ENCODE assay signal across 19 mouse cellular contexts in genomic region chr13:45636435-45636834, GRCm38 (mm10).
DNase-seq lines count a peak whose midpoint lies in the region; ATAC-seq and TF ChIP-seq lines count a peak whose summit lies in the region.
"Had no signal": no experiment of that assay in that cellular context is flagged by ENCODE, and none has a peak within 500 bp of the region (broad histone marks: within the 10 kb centered on the region; RNA-seq: fewer than 3 reads in every experiment).

No protein-coding gene starts in this region.

- H3K4me1 ChIP-seq in heart, embryonic 12.5 days (replicated peaks), result peaks cover 28% of the 10 kb centered on the region
- H3K4me1 ChIP-seq in MEL (ENCODE audit: control insufficient read depth in 1 of 2, insufficient read depth in 2 of 2, low read length in 2 of 2), result peaks cover 8 to 28% of the 10 kb centered on the region in 2 experiments
- peaks cover 6% of the 10 kb centered on the region for H3K4me1 ChIP-seq in liver, embryonic 13.5 days (replicated peaks)
- H3K4me1 ChIP-seq in embryonic facial prominence, embryonic 10.5 days, result no peaks in the 10 kb centered on the region
- H3K4me1 ChIP-seq: forebrain, embryonic 10.5 days; hindbrain, embryonic 10.5 days; lung, embryonic 15.5 days; neural tube, embryonic 15.5 days had no signal

- no peak overlapping the region for H3K4me2 ChIP-seq in heart, embryonic 12.5 days
- H3K4me2 ChIP-seq in liver, embryonic 13.5 days, result no peak overlapping the region
- H3K4me2 ChIP-seq: embryonic facial prominence, embryonic 15.5 days; lung, embryonic 15.5 days; neural tube, embryonic 15.5 days had no signal

- peak; percentile 78 to 87 for TF ChIP-seq EP300 in MEL (IDR thresholded peaks at IDR 0.05; ENCODE audit: low read depth in 1 of 2, low read length in 2 of 2)

- no peaks in the 10 kb centered on the region for H3K9me3 ChIP-seq in heart, embryonic 12.5 days (replicated peaks)
- no peaks in the 10 kb centered on the region for H3K9me3 ChIP-seq in MEL (replicated peaks; ENCODE audit: insufficient read depth, low read length)
- no peaks in the 10 kb centered on the region for H3K9me3 ChIP-seq in liver, embryonic 13.5 days (replicated peaks)
- H3K9me3 ChIP-seq in embryonic facial prominence, embryonic 10.5 days, result no peaks in the 10 kb centered on the region
- H3K9me3 ChIP-seq: embryonic facial prominence, embryonic 15.5 days; forebrain, embryonic 10.5 days; hindbrain, embryonic 10.5 days; lung, embryonic 15.5 days; neural tube, embryonic 15.5 days had no signal

- H3K27ac ChIP-seq in heart, embryonic 12.5 days (ENCODE audit: poor library complexity, severe bottlenecking), result peak overlapping the region; percentile 51; the same call in 1 of the 2 replicates
- peak overlapping the region; percentile 63 for H3K27ac ChIP-seq in MEL (ENCODE audit: control insufficient read depth, low read depth, low read length)
- no peak overlapping the region for H3K27ac ChIP-seq in liver, embryonic 13.5 days
- H3K27ac ChIP-seq in embryonic facial prominence, embryonic 10.5 days (replicated peaks), result no peak overlapping the region
- H3K27ac ChIP-seq: embryonic facial prominence, embryonic 15.5 days; forebrain, embryonic 10.5 days; hindbrain, embryonic 10.5 days; lung, embryonic 15.5 days; macrophage; neural tube, embryonic 15.5 days had no signal

- no peak for TF ChIP-seq POLR2A in MEL (IDR thresholded peaks at IDR 0.05; ENCODE audit: control insufficient read depth in 1 of 2, insufficient read depth in 1 of 2, low read depth in 1 of 2, low read length in 2 of 2, poor library complexity in 1 of 2)

- no peak for TF ChIP-seq RAD21 in MEL (IDR thresholded peaks at IDR 0.05; ENCODE audit: low read depth, low read length)

- TF ChIP-seq CTCF in MEL (IDR thresholded peaks at IDR 0.05 in 2 of 3, conservative IDR thresholded peaks at IDR 0.05 in 1 of 3; ENCODE audit: control insufficient read depth in 1 of 3, insufficient read depth in 1 of 3, low read depth in 2 of 3, low read length in 3 of 3, poor library complexity in 1 of 3, severe bottlenecking in 1 of 3), result no peak

- peak; percentile 36 to 43 for DNase-seq in cerebellum, postnatal 14 days
- no peak for DNase-seq in cerebellum, postnatal 4 days (ENCODE audit: low spot score in 2 of 2)
- DNase-seq in heart, postnatal 25 days (ENCODE audit: low spot score), result no peak
- peak; percentile 79 for DNase-seq in MEL (ENCODE audit: low read depth, low spot score)
- DNase-seq in liver, embryonic 13.5 days, result no peak
- no peak for DNase-seq in embryonic facial prominence, embryonic 10.5 days (ENCODE audit: low spot score)
- DNase-seq: adrenal gland, postnatal 14 days; kidney, adult 18-20 months; kidney, postnatal 14 days; midbrain, embryonic 14.5 days; thymus, postnatal 36 days had no signal

- H3K79me2 ChIP-seq in MEL (ENCODE audit: control insufficient read depth, insufficient read depth, low read length, poor library complexity), result no peaks in the 10 kb centered on the region

- no peak overlapping the region for H3K4me3 ChIP-seq in heart, embryonic 12.5 days
- H3K4me3 ChIP-seq in MEL (ENCODE audit: control insufficient read depth in 1 of 2, insufficient read depth in 1 of 2, low read depth in 2 of 2, low read length in 2 of 2), result no peak overlapping the region
- no peak overlapping the region for H3K4me3 ChIP-seq in liver, embryonic 13.5 days (replicated peaks)
- H3K4me3 ChIP-seq in embryonic facial prominence, embryonic 10.5 days, result no peak overlapping the region
- H3K4me3 ChIP-seq: embryonic facial prominence, embryonic 15.5 days; forebrain, embryonic 10.5 days; hindbrain, embryonic 10.5 days; lung, embryonic 15.5 days; myocyte; neural tube, embryonic 15.5 days had no signal

- WGBS in heart, embryonic 12.5 days, result 45% methylated on average over 3 of the region's 3 CpGs
- WGBS in liver, embryonic 13.5 days (ENCODE audit: insufficient replicate concordance), result 20% methylated on average over 3 of the region's 3 CpGs
- WGBS in embryonic facial prominence, embryonic 10.5 days, result 85% methylated on average over 3 of the region's 3 CpGs

- no peak for ATAC-seq in heart, embryonic 12.5 days (ENCODE audit: insufficient number of reproducible peaks, low FRiP score)
- peak; percentile 55 for ATAC-seq in liver, embryonic 13.5 days (ENCODE audit: low read depth)

- intact Hi-C loops in heart, postnatal 25 days (cut with DNase I), result loop anchor here (10.0 kb wide), 1 partner anchor 528 kb away; no protein-coding TSS in a partner anchor

- H3K36me3 ChIP-seq in heart, embryonic 12.5 days, result no peaks in the 10 kb centered on the region
- H3K36me3 ChIP-seq in MEL (ENCODE audit: control insufficient read depth in 1 of 2, insufficient read depth in 2 of 2, low read length in 2 of 2), result peaks cover 0 to 29% of the 10 kb centered on the region in 2 experiments; a peak in 2 of 4 replicates
- H3K36me3 ChIP-seq in liver, embryonic 13.5 days, result no peaks in the 10 kb centered on the region
- no peaks in the 10 kb centered on the region for H3K36me3 ChIP-seq in embryonic facial prominence, embryonic 10.5 days (replicated peaks)
- H3K36me3 ChIP-seq: embryonic facial prominence, embryonic 15.5 days; forebrain, embryonic 10.5 days; hindbrain, embryonic 10.5 days; lung, embryonic 15.5 days; neural tube, embryonic 15.5 days had no signal

- H3K9ac ChIP-seq in heart, embryonic 12.5 days, result no peak overlapping the region
- H3K9ac ChIP-seq in MEL (ENCODE audit: control insufficient read depth, low read depth, low read length, poor library complexity, severe bottlenecking), result no peak overlapping the region
- no peak overlapping the region for H3K9ac ChIP-seq in liver, embryonic 13.5 days
- H3K9ac ChIP-seq: embryonic facial prominence, embryonic 15.5 days; lung, embryonic 15.5 days; neural tube, embryonic 15.5 days had no signal

- H3K27me3 ChIP-seq in heart, embryonic 12.5 days (replicated peaks), result no peaks in the 10 kb centered on the region
- no peaks in the 10 kb centered on the region for H3K27me3 ChIP-seq in MEL (ENCODE audit: control insufficient read depth in 1 of 2, insufficient read depth in 2 of 2, low read length in 2 of 2)
- no peaks in the 10 kb centered on the region for H3K27me3 ChIP-seq in liver, embryonic 13.5 days
- H3K27me3 ChIP-seq in embryonic facial prominence, embryonic 10.5 days (replicated peaks; ENCODE audit: low read depth, poor library complexity, severe bottlenecking), result no peaks in the 10 kb centered on the region
- H3K27me3 ChIP-seq: embryonic facial prominence, embryonic 15.5 days; lung, embryonic 15.5 days; neural tube, embryonic 15.5 days had no signal

TF ChIP-seq in MEL, 35 proteins besides CTCF, POLR2A, EP300 and RAD21:
- no peak for TF ChIP-seq MAZ (IDR thresholded peaks at IDR 0.05; ENCODE audit: low read depth, low read length)
- peak; percentile 37; the same call in 1 of the 2 replicates for TF ChIP-seq MXI1 (IDR thresholded peaks at IDR 0.05; ENCODE audit: low read depth, low read length)
- TF ChIP-seq TAL1 (IDR thresholded peaks at IDR 0.05; ENCODE audit: low read length), result peak; percentile 51
- no peak for TF ChIP-seq CHD1 (IDR thresholded peaks at IDR 0.05; ENCODE audit: low read depth, low read length)
- peak; percentile 84 for TF ChIP-seq GATA1 (IDR thresholded peaks at IDR 0.05; ENCODE audit: low read depth, low read length)
- TF ChIP-seq ZNF384 (IDR thresholded peaks at IDR 0.05; ENCODE audit: low read depth, low read length), result peak; percentile 27; the same call in 1 of the 2 replicates
- no peak for TF ChIP-seq SMC3 (IDR thresholded peaks at IDR 0.05; ENCODE audit: low read depth, low read length)
- no peak for TF ChIP-seq ZC3H11A (IDR thresholded peaks at IDR 0.05; ENCODE audit: low read depth, low read length)
- peak; percentile 73 for TF ChIP-seq MYB (IDR thresholded peaks at IDR 0.05; ENCODE audit: low read depth, low read length)
- TF ChIP-seq ETS1 (IDR thresholded peaks at IDR 0.05; ENCODE audit: low read depth, low read length), result peak; percentile 86
- TF ChIP-seq BHLHE40 (IDR thresholded peaks at IDR 0.05; ENCODE audit: borderline replicate concordance, low read depth, low read length), result peak; percentile 40; the same call in 1 of the 2 replicates
- peak; percentile 28; the same call in 1 of the 2 replicates for TF ChIP-seq RCOR1 (IDR thresholded peaks at IDR 0.05; ENCODE audit: low read depth, low read length)
- peak; percentile 89 for TF ChIP-seq TCF12 (IDR thresholded peaks at IDR 0.05; ENCODE audit: low read depth, low read length)
- no peak for TF ChIP-seq HCFC1 (IDR thresholded peaks at IDR 0.05; ENCODE audit: low read depth, low read length)
- TF ChIP-seq SIN3A (IDR thresholded peaks at IDR 0.05; ENCODE audit: low read length), result peak; percentile 29; the same call in 1 of the 2 replicates

Comparison
In these comparisons a context has a peak if more than half of its experiments do, and no peak if none do; other contexts are left out.
1. DNase-seq: peak in cerebellum, postnatal 14 days (2 of 2) and MEL (single experiment); none in cerebellum, postnatal 4 days (0 of 2), heart, postnatal 25 days (single experiment), liver, embryonic 13.5 days (single experiment) and embryonic facial prominence, embryonic 10.5 days (single experiment).
2. H3K27ac ChIP-seq: peak in heart, embryonic 12.5 days (single experiment) and MEL (single experiment); none in liver, embryonic 13.5 days (single experiment) and embryonic facial prominence, embryonic 10.5 days (single experiment).